Mouse (Mus musculus) liver, postnatal 0 days (tissue): ENCODE results near the gene Xkr8. TPM values are rescaled to one million over a fixed set of nuclear protein-coding genes. Genes with fewer than 3 reads are reported as not detected.

Experiments
- ATAC-seq: fragments of 200-750 bp; cut with Nextera tagmentation; 2 replicates; pipeline ENCODE4 v1.8.0; 2017; ENCODE audit warnings: mild to moderate bottlenecking, moderate library complexity
- DNase-seq: peaks from one replicate; pipeline ENCODE4 v3.0.0-alpha.2; 2016
- H3K27ac ChIP-seq: fragments of 300-500 bp; sonication (generic); 2 replicates; pipeline ENCODE4 v1.5.1; 2014; ENCODE audit warnings: antibody characterized with exemption, moderate library complexity, mild to moderate bottlenecking, low read depth
- H3K27me3 ChIP-seq: fragments of 300-500 bp; sonication (generic); 2 replicates; pipeline ENCODE4 v1.6.1; 2014; ENCODE audit warnings: low read length, control low read depth, mixed read lengths; ENCODE audit not compliant: insufficient read depth
- H3K36me3 ChIP-seq: fragments of 300-500 bp; sonication (generic); replicated peaks from 2 replicates; pipeline ENCODE4 v1.6.1; 2014; ENCODE audit warnings: mild to moderate bottlenecking, control low read depth, low read length, moderate library complexity, mixed read lengths; ENCODE audit not compliant: insufficient read depth
- H3K4me1 ChIP-seq: fragments of 300-500 bp; sonication (generic); 2 replicates; pipeline ENCODE4 v1.6.1; 2014; ENCODE audit warnings: antibody characterized with exemption, mild to moderate bottlenecking, control low read depth; ENCODE audit not compliant: insufficient read depth
- H3K4me2 ChIP-seq: fragments of 300-500 bp; sonication (generic); 2 replicates; pipeline ENCODE4 v1.6.1; 2014; ENCODE audit warnings: low read depth, mild to moderate bottlenecking, low read length, moderate library complexity, mixed read lengths
- H3K4me3 ChIP-seq: fragments of 300-500 bp; sonication (generic); 2 replicates; pipeline ENCODE4 v1.5.1; 2014; ENCODE audit warnings: low read depth, low read length
- H3K9ac ChIP-seq: fragments of 300-500 bp; sonication (generic); replicated peaks from 2 replicates; pipeline ENCODE4 v1.6.1; 2014; ENCODE audit warnings: mild to moderate bottlenecking, moderate library complexity
- H3K9me3 ChIP-seq: fragments of 300-500 bp; sonication (generic); 2 replicates; pipeline ENCODE4 v1.6.1; 2016; ENCODE audit warnings: mild to moderate bottlenecking, control low read depth, low read length, mixed read lengths
- CTCF ChIP-seq: sonication (generic); IDR thresholded peaks from 2 replicates; pipeline ENCODE4 v1.5.1; 2016; ENCODE audit warnings: antibody characterized with exemption, low read depth
- EP300 ChIP-seq: IDR thresholded peaks from 2 replicates; pipeline ENCODE4 v1.6.1; 2016; ENCODE audit warnings: antibody characterized with exemption, low read depth, mild to moderate bottlenecking
- WGBS: fragments of 180-500 bp; shearing (Covaris S2); extraction: QIAGEN DNeasy Blood & Tissue Kit; methylation state at CpG from one replicate; pipeline ENCODE4 v1.1.7; 2014; ENCODE audit not compliant: insufficient replicate concordance; 5-methylcytosine and 5-hydroxymethylcytosine counted together
- polyA plus RNA-seq: library from polyadenylated mRNA; unstranded; fragments of >200 nt; fragmentation: Nextera tagmentation; extraction: Ambion mirVana; gene quantifications from 2 replicates; pipeline ENCODE4 v1.2.1, GENCODE M21; 2015

The Xkr8 gene
- polyA plus RNA-seq, 1 experiment from 2014 or later, result 3.3 TPM

GRCm38 (mm10) chr4:132733071-132733770 lies 875 bp upstream of the Xkr8 start:
- Histone ChIP-seq H3K4me2 (peak overlapping the region; percentile 95; the same call in 1 of the 2 replicates), H3K4me1 (peaks cover 21% of the 10 kb centered on the region), H3K27me3 (no peaks in the 10 kb centered on the region), H3K36me3 (no peaks in the 10 kb centered on the region), H3K27ac (0 out of 2 replicates have a peak overlapping the region, but pooled peaks have one; percentile 5), H3K9ac (no peak overlapping the region), H3K9me3 (no peaks in the 10 kb centered on the region), H3K4me3 (no peak overlapping the region)
- ATAC-seq (no peak), DNase-seq (no peak)
- 87% methylated on average over 25 of the region's 25 CpGs for WGBS
- no peak for TF ChIP-seq EP300
- TF ChIP-seq CTCF, result 0 out of 2 replicates have a peak, but pooled peaks have one; percentile 11

DNA sequence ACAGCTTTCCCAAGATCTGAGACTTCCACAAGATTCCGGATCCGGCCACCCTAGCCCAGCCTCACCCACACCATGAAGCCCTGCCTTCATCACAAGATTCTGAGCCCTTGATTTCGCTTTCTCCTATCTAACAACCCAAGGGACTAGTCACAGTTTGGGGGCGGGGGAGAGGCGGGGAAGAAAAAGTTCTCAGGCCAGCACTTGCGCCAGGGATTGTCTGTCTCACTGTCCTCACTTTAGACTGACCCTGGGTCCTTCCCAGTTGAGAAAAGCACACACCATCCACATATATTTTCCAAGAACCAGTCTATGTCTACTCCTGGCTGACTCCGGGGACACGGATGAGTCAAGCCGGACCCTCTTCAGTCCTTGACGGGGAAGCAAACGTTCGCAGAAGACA lies 730 bp downstream of the Xkr8 start:
- ATAC-seq (no peak), DNase-seq (no peak)
- no peaks in the 10 kb centered on the region for H3K9me3 ChIP-seq
- peaks cover 23% of the 10 kb centered on the region for H3K4me1 ChIP-seq
- H3K36me3 ChIP-seq, result 0 out of 2 replicates have a peak, but pooled peaks cover 5% of the 10 kb centered on the region
- peak overlapping the region; percentile 71 for H3K9ac ChIP-seq
- H3K27ac ChIP-seq, result no peak overlapping the region
- TF ChIP-seq EP300, result no peak
- peak overlapping the region; percentile 95 for H3K4me2 ChIP-seq
- WGBS, result 34% methylated on average over 12 of the region's 12 CpGs
- no peaks in the 10 kb centered on the region for H3K27me3 ChIP-seq
- H3K4me3 ChIP-seq, result peak overlapping the region; percentile 67

DNA sequence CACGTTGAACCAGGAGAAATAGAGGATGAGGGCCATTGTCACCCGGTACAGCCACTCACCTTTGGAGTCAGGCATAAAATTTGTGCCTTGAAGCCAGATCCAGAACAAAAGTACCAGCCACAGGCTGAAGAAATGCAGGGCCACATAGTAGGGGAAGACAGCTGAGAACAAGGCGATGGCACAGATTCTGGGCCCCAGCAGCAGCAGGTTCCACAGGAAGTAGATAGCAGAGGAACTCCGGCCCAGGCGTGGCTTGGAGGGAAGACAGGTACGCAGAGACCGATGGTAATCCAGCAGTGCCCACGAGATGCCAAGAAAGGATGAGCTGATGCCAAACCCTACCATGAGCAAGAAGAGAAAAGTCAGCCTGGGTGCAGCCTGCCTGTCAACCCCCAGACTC lies 4.1 kb downstream of the Xkr8 start:
- no peaks in the 10 kb centered on the region for H3K9me3 ChIP-seq
- H3K4me2 ChIP-seq, result no peak overlapping the region
- no peak overlapping the region for H3K9ac ChIP-seq
- H3K27ac ChIP-seq, result no peak overlapping the region
- DNase-seq (no peak), ATAC-seq (no peak)
- no peak overlapping the region for H3K4me3 ChIP-seq
- 0 out of 2 replicates have a peak, but pooled peaks cover 13% of the 10 kb centered on the region for H3K36me3 ChIP-seq
- 60% methylated on average over 8 of the region's 8 CpGs for WGBS
- H3K27me3 ChIP-seq, result no peaks in the 10 kb centered on the region
- TF ChIP-seq CTCF, result no peak
- no peak for TF ChIP-seq EP300
- peaks cover 20% of the 10 kb centered on the region for H3K4me1 ChIP-seq

DNA sequence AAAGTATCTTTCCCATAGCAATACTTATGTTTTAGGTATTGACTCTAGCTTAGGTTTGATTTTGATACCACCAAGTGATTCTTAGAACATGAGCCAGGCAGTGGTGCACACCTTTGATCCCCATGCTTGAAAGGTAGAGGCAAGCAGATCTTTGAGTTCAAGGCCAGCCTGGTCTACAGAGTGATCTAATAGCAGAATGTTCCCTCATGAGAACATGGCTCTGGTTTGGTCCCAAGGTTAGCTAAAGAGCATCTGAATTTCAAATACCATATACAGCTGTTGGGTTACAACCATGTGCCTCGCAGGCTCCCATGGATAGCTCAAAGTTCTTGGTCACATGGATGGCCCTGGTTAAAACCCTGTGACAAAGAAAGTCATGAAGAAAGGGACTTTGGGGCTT lies 14.1 kb downstream of the Xkr8 start:
- H3K4me1 ChIP-seq, result no peaks in the 10 kb centered on the region
- TF ChIP-seq EP300 (no peak), CTCF (no peak)
- no peaks in the 10 kb centered on the region for H3K27me3 ChIP-seq

GRCm38 (mm10) chr4:132713181-132713580 lies 19.2 kb downstream of the Xkr8 start:
- Histone ChIP-seq H3K4me3 (no peak overlapping the region), H3K4me1 (no peaks in the 10 kb centered on the region), H3K9me3 (no peaks in the 10 kb centered on the region), H3K27ac (no peak overlapping the region), H3K9ac (no peak overlapping the region), H3K27me3 (no peaks in the 10 kb centered on the region), H3K4me2 (no peak overlapping the region), H3K36me3 (peaks cover 53% of the 10 kb centered on the region)
- DNase-seq (no peak), ATAC-seq (no peak)
- 94% methylated on average over 7 of the region's 7 CpGs for WGBS
- no peak for TF ChIP-seq EP300
- no peak for TF ChIP-seq CTCF

More for the DNA sequence above, 14.1 kb downstream of the Xkr8 start:
- no peak overlapping the region for H3K4me2 ChIP-seq
- no peak overlapping the region for H3K4me3 ChIP-seq
- no peaks in the 10 kb centered on the region for H3K9me3 ChIP-seq
- H3K27ac ChIP-seq, result no peak overlapping the region
- H3K9ac ChIP-seq, result no peak overlapping the region
- ATAC-seq (no peak), DNase-seq (no peak)
- WGBS, result 90% methylated on average over 1 of the region's 1 CpGs
- H3K36me3 ChIP-seq, result peaks cover 42% of the 10 kb centered on the region

DNA sequence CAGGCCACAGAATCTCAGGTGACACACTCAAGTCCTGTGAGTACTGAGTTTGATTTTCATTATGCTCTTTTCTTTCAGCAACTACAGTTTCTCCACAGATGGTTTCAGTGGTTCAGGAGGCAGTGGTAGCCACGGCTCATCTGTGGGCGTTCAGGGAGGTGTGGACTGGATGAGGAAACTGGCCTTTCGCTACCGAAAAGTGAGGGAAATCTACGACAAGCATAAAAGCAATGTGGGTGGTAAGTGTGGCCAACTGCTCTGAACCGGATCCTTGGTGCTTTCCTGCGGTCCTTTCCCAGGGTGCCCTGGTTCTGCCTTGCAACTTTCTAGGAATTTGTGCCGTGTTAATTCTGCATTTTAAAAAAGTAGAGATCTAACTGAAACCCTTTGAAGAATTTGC lies 25.5 kb downstream of the Xkr8 start:
- no peak overlapping the region for H3K9ac ChIP-seq
- H3K4me2 ChIP-seq, result no peak overlapping the region
- DNase-seq (no peak), ATAC-seq (no peak)
- no peak overlapping the region for H3K4me3 ChIP-seq
- no peaks in the 10 kb centered on the region for H3K27me3 ChIP-seq
- H3K9me3 ChIP-seq, result no peaks in the 10 kb centered on the region
- no peak overlapping the region for H3K27ac ChIP-seq
- no peaks in the 10 kb centered on the region for H3K4me1 ChIP-seq
- WGBS, result 93% methylated on average over 8 of the region's 8 CpGs
- TF ChIP-seq EP300, result no peak
- TF ChIP-seq CTCF, result no peak
- peaks cover 74% of the 10 kb centered on the region for H3K36me3 ChIP-seq
